Mouse (Mus musculus) heart, adult 8-10 months (tissue): ENCODE data around the gene AC124108.1. TPM values are rescaled to one million over a fixed set of nuclear protein-coding genes. Genes with fewer than 3 reads are reported as not detected.

Source experiments
- DNase-seq: peaks from one replicate; pipeline ENCODE4 v3.0.0; 2022; ENCODE audit warnings: low spot score
- microRNA-seq: library from miRNA; unstranded; fragments of <30 nt; microRNA quantifications from one replicate; pipeline ENCODE4 v1.2.0, GENCODE M21; 2022
- total RNA-seq, 4 experiments: library from RNA; stranded (reverse); gene quantifications; 2 replicates each; pipeline ENCODE4 v1.2.4; 2022

The AC124108.1 gene
- total RNA-seq, 4 experiments from 2014 or later = 0.09 TPM; not detected in 3

DNA sequence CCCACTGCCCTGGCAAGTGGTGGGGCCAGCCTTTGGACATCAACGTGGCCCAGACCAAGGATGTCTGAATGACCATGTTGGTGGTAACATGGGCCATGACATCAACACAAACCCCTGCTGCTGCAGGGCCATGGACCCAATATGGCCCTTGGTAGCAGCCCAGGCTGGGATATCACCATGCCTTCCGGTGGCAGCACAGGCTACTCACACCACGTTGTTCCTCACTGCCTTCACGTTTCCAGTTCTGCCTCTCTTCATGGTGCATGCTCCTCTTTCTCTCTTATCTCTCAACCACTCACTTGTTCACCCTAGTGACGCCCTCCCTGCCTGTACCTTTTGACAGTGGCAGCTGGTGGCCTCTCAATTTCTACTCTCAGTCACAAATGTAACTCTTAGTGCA, 53.8 kb downstream of the AC124108.1 start:
- DNase-seq = no peak

DNA sequence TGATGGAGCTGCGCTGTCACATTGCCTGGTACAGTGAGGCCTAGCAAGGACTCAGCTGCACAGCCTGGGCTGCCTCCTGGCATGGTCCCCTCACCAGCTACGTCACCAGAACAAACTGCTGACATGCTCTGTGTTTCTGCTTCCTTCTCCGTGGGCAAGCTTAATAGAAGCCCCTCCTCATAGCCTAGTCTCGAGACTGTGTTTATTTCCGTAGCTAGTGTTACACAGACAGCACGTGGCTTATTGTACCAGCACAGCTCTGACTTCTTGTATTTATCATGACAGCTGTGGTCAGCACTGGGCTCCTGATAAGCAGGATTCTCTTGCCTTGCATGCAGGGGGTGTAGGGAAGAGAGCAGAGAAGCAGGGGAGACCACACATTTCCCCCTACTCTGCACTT, 54.9 kb downstream of the AC124108.1 start:
- peak; percentile 10 for DNase-seq

DNA sequence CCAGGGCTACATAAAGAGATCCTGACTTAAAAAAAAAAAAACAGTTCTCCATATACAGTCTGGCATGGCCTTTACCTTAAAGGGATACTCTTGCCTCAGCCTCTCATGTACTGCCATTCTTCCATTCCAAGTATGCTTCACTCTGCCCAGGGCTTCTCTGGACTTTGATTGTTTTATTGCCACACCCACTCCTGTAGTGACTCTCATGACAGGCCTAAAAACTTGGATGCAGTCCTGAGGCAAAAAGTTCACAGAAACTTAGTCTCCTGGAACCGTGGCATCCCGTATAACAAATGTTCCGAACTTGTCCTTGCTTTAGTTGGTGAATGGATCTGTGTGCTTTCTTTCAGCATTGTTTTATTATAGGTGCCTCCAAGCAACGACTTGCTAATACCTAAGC, 55.4 kb downstream of the AC124108.1 start:
- DNase-seq = no peak

DNA sequence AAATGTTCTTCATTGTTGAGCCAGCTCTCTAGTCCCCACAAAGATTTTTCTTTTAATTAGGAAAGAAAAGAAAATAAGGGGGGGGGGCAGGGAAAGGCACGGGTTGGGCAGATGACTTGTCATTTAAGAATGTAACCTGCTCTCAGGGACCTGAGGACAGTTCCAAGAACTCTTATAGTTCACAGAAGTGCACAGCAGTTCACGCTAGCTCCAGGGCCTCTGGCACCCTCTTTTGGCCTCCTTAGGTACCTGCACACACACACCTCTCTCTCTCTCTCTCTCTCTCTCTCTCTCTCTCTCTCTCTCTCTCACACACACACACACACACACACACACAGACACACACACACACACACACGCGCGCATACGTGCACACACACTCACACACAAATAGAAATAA, 63.2 kb downstream of the AC124108.1 start:
- DNase-seq = no peak

Small RNAs within 50 kb of the gene (microRNA-seq; reads per million reads assigned to microRNA genes)
- 2.5 reads per million for gene Mir135b

Other genes starting within 250 kb of the AC124108.1 start
- gene Slc45a3, start 228.5 kb upstream of the AC124108.1 start, total RNA-seq = 1 to 10 TPM; 2.4 to 4.7 (median 3.3) TPM
- 10 to 100 TPM; 62.5 to 79.4 (median 76.0) TPM for gene Elk4, start 183.8 kb upstream of the AC124108.1 start, total RNA-seq
- 1 to 10 TPM; 4.7 to 9.4 (median 7.7) TPM for gene Mfsd4a, start 123.4 kb upstream of the AC124108.1 start, total RNA-seq
- 10 to 100 TPM; 16.9 to 21.5 (median 18.3) TPM for gene Cdk18, start 51.8 kb upstream of the AC124108.1 start, total RNA-seq
- gene Lemd1, start within 50 bp of the AC124108.1 start, total RNA-seq = not detected
- not detected for gene Gm10188, start 38.3 kb downstream of the AC124108.1 start, total RNA-seq
- 10 to 100 TPM; 11.8 to 22.9 (median 17.5) TPM for gene Klhdc8a, start 107.2 kb downstream of the AC124108.1 start, total RNA-seq
- gene Nuak2, start 124.7 kb downstream of the AC124108.1 start, total RNA-seq = 1 to 10 TPM; 3.8 to 5.2 (median 4.0) TPM
- gene Tmcc2, start 199.8 kb downstream of the AC124108.1 start, total RNA-seq = 10 to 100 TPM; 27.5 to 31.3 (median 28.9) TPM
- 10 to 100 TPM; 15.3 to 16.7 (median 16.0) TPM for gene Dstyk, start 226.1 kb downstream of the AC124108.1 start, total RNA-seq